ENCODE assay signal across 9 mouse cellular contexts in the genomic region with DNA sequence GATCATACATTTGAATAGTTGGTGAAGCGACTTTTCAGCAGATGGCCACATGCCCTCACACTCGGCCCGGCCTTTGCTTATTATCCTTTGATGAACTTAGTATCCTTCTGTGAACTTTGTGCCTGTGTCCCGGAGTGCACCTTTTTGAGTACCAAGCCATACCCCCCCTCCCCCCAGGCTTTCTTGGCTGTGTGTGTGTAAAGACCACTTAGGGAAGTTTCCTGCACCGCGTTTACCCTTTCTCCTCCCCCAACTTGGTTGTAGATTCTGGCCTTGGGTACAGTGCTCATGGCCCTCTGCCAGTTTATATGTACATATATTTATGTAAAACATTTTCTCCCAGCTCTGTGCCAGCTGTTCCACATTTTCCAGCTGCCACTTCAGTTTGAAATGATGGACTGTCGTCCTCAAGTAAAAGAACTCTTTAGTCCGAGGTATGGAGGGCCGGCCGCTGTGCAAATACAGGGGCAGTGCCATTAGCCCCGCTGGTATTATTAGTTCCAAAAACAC. TPM values are rescaled to one million over a fixed set of nuclear protein-coding genes. Genes with fewer than 3 reads are reported as not detected.
DNase-seq lines count a peak whose midpoint lies in the region; ATAC-seq and TF ChIP-seq lines count a peak whose summit lies in the region.
"Had no signal": no experiment of that assay in that cellular context is flagged by ENCODE, and none has a peak within 500 bp of the region (broad histone marks: within the 10 kb centered on the region; RNA-seq: fewer than 3 reads in every experiment).

No protein-coding gene starts in this region.

- TF ChIP-seq CTCF in heart, adult 2 months (IDR thresholded peaks at IDR 0.05): no peak

- 26% methylated on average over 11 of the region's 11 CpGs for WGBS in heart, adult 2 months
- WGBS in hindbrain, embryonic 16.5 days: under 1% methylated on average over 11 of the region's 11 CpGs

- H3K9me3 ChIP-seq in hindbrain, embryonic 16.5 days (ENCODE audit: control insufficient read depth, low read length): no peaks in the 10 kb centered on the region

- no peaks in the 10 kb centered on the region for H3K27me3 ChIP-seq in heart, adult 2 months (ENCODE audit: control insufficient read depth, insufficient read depth, low read length)
- peaks cover 11% of the 10 kb centered on the region for H3K27me3 ChIP-seq in hindbrain, embryonic 16.5 days (replicated peaks; ENCODE audit: control insufficient read depth, insufficient read depth, low read length)

- intact Hi-C loops in heart, adult 2 months (cut with DNase I): loop anchor here (10.0 kb wide), 1 partner anchor 130 kb away; no protein-coding TSS in a partner anchor
- intact Hi-C loops in heart, postnatal 36 days (cut with DNase I): loop anchor here (5.0 kb wide), 1 partner anchor 293 kb away; no protein-coding TSS in a partner anchor
- intact Hi-C loops in left cerebral cortex, postnatal 25 days (cut with DNase I): loop anchor here (5.0 kb wide), 2 partner anchors 78 to 197 kb away; no protein-coding TSS in a partner anchor

- peak in 1 of 2 experiments; percentile 22 for DNase-seq in heart, adult 2 months
- no peak for DNase-seq in heart, postnatal 36 days
- DNase-seq in embryo, embryonic 11 days: peak; percentile 67
- peak; percentile 15 to 35 for DNase-seq in lung, postnatal 4 days
- DNase-seq in layer of hippocampus, adult 11-12 months (ENCODE audit: low spot score): no peak
- DNase-seq in B cell, adult 2 months: no peak
- no peak for DNase-seq in left cerebral cortex, postnatal 25 days (ENCODE audit: low spot score in 2 of 2)

- no peaks in the 10 kb centered on the region for H3K79me2 ChIP-seq in heart, adult 2 months (replicated peaks; ENCODE audit: control insufficient read depth, insufficient read depth, low read length)

- TF ChIP-seq EP300 in heart, adult 2 months (IDR thresholded peaks at IDR 0.05; ENCODE audit: insufficient read depth, low read depth, low read length): no peak

- H3K4me2 ChIP-seq in hindbrain, embryonic 16.5 days (ENCODE audit: low read length): peak overlapping the region; percentile 97

- no peaks in the 10 kb centered on the region for H3K36me3 ChIP-seq in heart, adult 2 months (ENCODE audit: control insufficient read depth, insufficient read depth, low read length)
- H3K36me3 ChIP-seq in hindbrain, embryonic 16.5 days (ENCODE audit: control insufficient read depth, insufficient read depth, low read length): no peaks in the 10 kb centered on the region
- H3K36me3 ChIP-seq: G1E had no signal

- H3K27ac ChIP-seq in heart, adult 2 months: no peak overlapping the region
- no peak overlapping the region for H3K27ac ChIP-seq in hindbrain, embryonic 16.5 days (ENCODE audit: low read depth, low read length)

- no peaks in the 10 kb centered on the region; the same call in 1 of the 2 replicates for H3K4me1 ChIP-seq in heart, adult 2 months (ENCODE audit: control insufficient read depth, insufficient read depth, low read length)
- H3K4me1 ChIP-seq in hindbrain, embryonic 16.5 days (ENCODE audit: control insufficient read depth, insufficient read depth, low read depth, low read length): peaks cover 16% of the 10 kb centered on the region

- peak overlapping the region; percentile 60 for H3K4me3 ChIP-seq in heart, adult 2 months
- peak overlapping the region; percentile 69 for H3K4me3 ChIP-seq in hindbrain, embryonic 16.5 days (ENCODE audit: low read length)

- no peak for TF ChIP-seq POLR2A in heart, adult 2 months (IDR thresholded peaks at IDR 0.05; ENCODE audit: insufficient read depth, low read depth, low read length)

- no peak for ATAC-seq in hindbrain, embryonic 16.5 days

- H3K9ac ChIP-seq in heart, adult 2 months (ENCODE audit: low read depth, low read length): no peak overlapping the region; the same call in 1 of the 2 replicates
- peak overlapping the region; percentile 72; the same call in 1 of the 2 replicates for H3K9ac ChIP-seq in hindbrain, embryonic 16.5 days (ENCODE audit: low read depth, low read length)

RNA-seq across cellular contexts. Expression of a gene that starts 1.8 kb away (rescaled TPM):
- total RNA-seq in heart, adult 2 months (2021): 1 to 10 TPM; 1.8 to 1.9 TPM
- polyA plus RNA-seq in heart, adult 2 months (2012; rRNA removed): 1.3 and 2.5 TPM in 2 replicates
- total RNA-seq in heart, postnatal 36 days (2021): 1 to 10 TPM; 1.9 to 2.1 TPM
- 2.9 and 4.4 TPM in 2 replicates for polyA plus RNA-seq in hindbrain, embryonic 16.5 days (2015; fragmentation: Nextera tagmentation; extraction: Ambion mirVana)
- 10 to 100 TPM in 1 of 2 experiments, 1 to 10 TPM in 1; 8.2 to 11.4 TPM for total RNA-seq in left cerebral cortex, postnatal 25 days (2021)
- polyA plus RNA-seq: G1E had no signal

Comparison
In these comparisons a context has a peak if more than half of its experiments do, and no peak if none do; other contexts are left out.
1. DNase-seq: peak in embryo, embryonic 11 days (single experiment) and lung, postnatal 4 days (2 of 2); none in heart, postnatal 36 days (0 of 2), layer of hippocampus, adult 11-12 months (single experiment), B cell, adult 2 months (0 of 2) and left cerebral cortex, postnatal 25 days (0 of 2).